Mouse (Mus musculus): ENCODE measurements at regions not wholly inside any gene's neighbourhood (a gene's known extent, or its start where the extent isn't known, plus 50 kb on each side); places are given as distances from the start of the nearest gene placed in this dataset.

GRCm38 (mm10) chr10:67615016-67615415 is 66.3 kb upstream of the Ado start:
- Histone ChIP-seq H3K27me3 (ENCODE audit: control insufficient read depth, insufficient read depth, low read length) (no peaks in the 10 kb centered on the region), H3K36me3 (ENCODE audit: control insufficient read depth, insufficient read depth, low read length) (no peaks in the 10 kb centered on the region), H3K4me3 (ENCODE audit: low read depth, low read length) (no peak overlapping the region), H3K4me2 (ENCODE audit: low read depth, low read length) (no peak overlapping the region), H3K9me3 (ENCODE audit: control insufficient read depth, low read length) (no peaks in the 10 kb centered on the region), H3K9ac (replicated peaks; ENCODE audit: low read depth, low read length) (no peak overlapping the region), H3K4me1 (ENCODE audit: control insufficient read depth, insufficient read depth, low read length) (no peaks in the 10 kb centered on the region), H3K27ac (ENCODE audit: low read depth, low read length) (no peak overlapping the region)
- WGBS = 76% methylated on average over 3 of the region's 3 CpGs
- no peak for ATAC-seq (ENCODE audit: low read depth)

- 91% methylated on average over 6 of the region's 6 CpGs for WGBS
- no peak for ATAC-seq (ENCODE audit: low read depth)
- Histone ChIP-seq H3K4me1 (ENCODE audit: control insufficient read depth, insufficient read depth, low read length) (no peaks in the 10 kb centered on the region), H3K4me2 (ENCODE audit: low read depth, low read length) (no peak overlapping the region), H3K27ac (ENCODE audit: low read depth, low read length) (no peak overlapping the region), H3K9me3 (ENCODE audit: control insufficient read depth, low read length) (no peaks in the 10 kb centered on the region), H3K4me3 (ENCODE audit: low read depth, low read length) (no peak overlapping the region), H3K27me3 (ENCODE audit: control insufficient read depth, insufficient read depth, low read length) (no peaks in the 10 kb centered on the region), H3K36me3 (ENCODE audit: control insufficient read depth, insufficient read depth, low read length) (no peaks in the 10 kb centered on the region), H3K9ac (replicated peaks; ENCODE audit: low read depth, low read length) (no peak overlapping the region)
Observed at GRCm38 (mm10) chr10:67610689-67611088, 61.9 kb upstream of the Ado start.

GRCm38 (mm10) chr10:67608033-67608432 is 59.3 kb upstream of the Ado start:
- no peak overlapping the region for H3K4me3 ChIP-seq (ENCODE audit: low read depth, low read length)
- H3K27ac ChIP-seq (ENCODE audit: low read depth, low read length) = no peak overlapping the region
- H3K4me1 ChIP-seq (ENCODE audit: control insufficient read depth, insufficient read depth, low read length) = no peaks in the 10 kb centered on the region
- no peaks in the 10 kb centered on the region for H3K27me3 ChIP-seq (ENCODE audit: control insufficient read depth, insufficient read depth, low read length)
- no peak for ATAC-seq (ENCODE audit: low read depth)
- 46% methylated on average over 5 of the region's 5 CpGs for WGBS
- H3K9me3 ChIP-seq (ENCODE audit: control insufficient read depth, low read length) = no peaks in the 10 kb centered on the region
- no peak overlapping the region for H3K4me2 ChIP-seq (ENCODE audit: low read depth, low read length)
- no peaks in the 10 kb centered on the region for H3K36me3 ChIP-seq (ENCODE audit: control insufficient read depth, insufficient read depth, low read length)
- H3K9ac ChIP-seq (replicated peaks; ENCODE audit: low read depth, low read length) = no peak overlapping the region

GRCm38 (mm10) chr10:67607297-67608032 is 58.7 kb upstream of the Ado start:
- ATAC-seq (ENCODE audit: low read depth) = no peak
- no peak overlapping the region for H3K27ac ChIP-seq (ENCODE audit: low read depth, low read length)
- H3K9me3 ChIP-seq (ENCODE audit: control insufficient read depth, low read length) = no peaks in the 10 kb centered on the region
- no peak overlapping the region for H3K9ac ChIP-seq (replicated peaks; ENCODE audit: low read depth, low read length)
- H3K4me3 ChIP-seq (ENCODE audit: low read depth, low read length) = no peak overlapping the region
- no peaks in the 10 kb centered on the region for H3K27me3 ChIP-seq (ENCODE audit: control insufficient read depth, insufficient read depth, low read length)
- 80% methylated on average over 9 of the region's 9 CpGs for whole genome bisulfite sequencing
- no peaks in the 10 kb centered on the region for H3K36me3 ChIP-seq (ENCODE audit: control insufficient read depth, insufficient read depth, low read length)
- H3K4me1 ChIP-seq (ENCODE audit: control insufficient read depth, insufficient read depth, low read length) = no peaks in the 10 kb centered on the region
- no peak overlapping the region for H3K4me2 ChIP-seq (ENCODE audit: low read depth, low read length)

GRCm38 (mm10) chr10:67606739-67607138 is 58.0 kb upstream of the Ado start:
- Histone ChIP-seq H3K4me1 (ENCODE audit: control insufficient read depth, insufficient read depth, low read length) (no peaks in the 10 kb centered on the region), H3K9ac (replicated peaks; ENCODE audit: low read depth, low read length) (no peak overlapping the region), H3K36me3 (ENCODE audit: control insufficient read depth, insufficient read depth, low read length) (no peaks in the 10 kb centered on the region), H3K27me3 (ENCODE audit: control insufficient read depth, insufficient read depth, low read length) (no peaks in the 10 kb centered on the region), H3K9me3 (ENCODE audit: control insufficient read depth, low read length) (no peaks in the 10 kb centered on the region), H3K4me3 (ENCODE audit: low read depth, low read length) (no peak overlapping the region), H3K4me2 (ENCODE audit: low read depth, low read length) (no peak overlapping the region), H3K27ac (ENCODE audit: low read depth, low read length) (no peak overlapping the region)
- ATAC-seq (ENCODE audit: low read depth) = no peak
- 83% methylated on average over 1 of the region's 1 CpGs for WGBS

- H3K4me2 ChIP-seq (ENCODE audit: low read depth, low read length) = no peak overlapping the region
- no peaks in the 10 kb centered on the region for H3K9me3 ChIP-seq (ENCODE audit: control insufficient read depth, low read length)
- ATAC-seq (ENCODE audit: low read depth) = no peak
- no peak overlapping the region for H3K4me3 ChIP-seq (ENCODE audit: low read depth, low read length)
- H3K27me3 ChIP-seq (ENCODE audit: control insufficient read depth, insufficient read depth, low read length) = no peaks in the 10 kb centered on the region
- no peaks in the 10 kb centered on the region for H3K36me3 ChIP-seq (ENCODE audit: control insufficient read depth, insufficient read depth, low read length)
- H3K9ac ChIP-seq (replicated peaks; ENCODE audit: low read depth, low read length) = no peak overlapping the region
- H3K27ac ChIP-seq (ENCODE audit: low read depth, low read length) = no peak overlapping the region
- no peaks in the 10 kb centered on the region for H3K4me1 ChIP-seq (ENCODE audit: control insufficient read depth, insufficient read depth, low read length)
- WGBS = 95% methylated on average over 7 of the region's 7 CpGs
Observed at GRCm38 (mm10) chr10:67599390-67599789, 50.6 kb upstream of the Ado start.

GRCm38 (mm10) chr10:67598590-67599047 is 49.9 kb upstream of the Ado start:
- Histone ChIP-seq H3K9me3 (ENCODE audit: control insufficient read depth, low read length) (no peaks in the 10 kb centered on the region), H3K4me1 (ENCODE audit: control insufficient read depth, insufficient read depth, low read length) (no peaks in the 10 kb centered on the region), H3K4me2 (ENCODE audit: low read depth, low read length) (no peak overlapping the region), H3K27ac (ENCODE audit: low read depth, low read length) (no peak overlapping the region), H3K36me3 (ENCODE audit: control insufficient read depth, insufficient read depth, low read length) (no peaks in the 10 kb centered on the region), H3K27me3 (ENCODE audit: control insufficient read depth, insufficient read depth, low read length) (no peaks in the 10 kb centered on the region), H3K4me3 (ENCODE audit: low read depth, low read length) (no peak overlapping the region), H3K9ac (replicated peaks; ENCODE audit: low read depth, low read length) (no peak overlapping the region)
- no peak for ATAC-seq (ENCODE audit: low read depth)
- 78% methylated on average over 7 of the region's 7 CpGs for WGBS

Data from neural tube, embryonic 14.5 days (tissue).